Mouse (Mus musculus) sigmoid colon, adult 10 weeks (tissue): ENCODE data around the gene Ankrd27. TPM values are rescaled to one million over a fixed set of nuclear protein-coding genes. Genes with fewer than 3 reads are reported as not detected.

ENCODE experiments used
- polyA plus RNA-seq: library from polyadenylated mRNA; stranded (reverse); fragments of 350-450 nt; fragmentation: Illumina TruSeq; extraction: RNeasy Lipid Tissue Mini Kit (QIAGEN cat#74804); gene quantifications from one replicate; pipeline ENCODE4 v1.2.3, GENCODE M21; 2014; ENCODE audit warnings: low read depth, low replicate concordance

Gene Ankrd27
- polyA plus RNA-seq, result 11.6 TPM

GRCm38 (mm10) chr7:35586055-35586905 lies at the start of gene Ankrd27:
Ankrd27 (plus strand) TSS chr7:35586244.

DNA sequence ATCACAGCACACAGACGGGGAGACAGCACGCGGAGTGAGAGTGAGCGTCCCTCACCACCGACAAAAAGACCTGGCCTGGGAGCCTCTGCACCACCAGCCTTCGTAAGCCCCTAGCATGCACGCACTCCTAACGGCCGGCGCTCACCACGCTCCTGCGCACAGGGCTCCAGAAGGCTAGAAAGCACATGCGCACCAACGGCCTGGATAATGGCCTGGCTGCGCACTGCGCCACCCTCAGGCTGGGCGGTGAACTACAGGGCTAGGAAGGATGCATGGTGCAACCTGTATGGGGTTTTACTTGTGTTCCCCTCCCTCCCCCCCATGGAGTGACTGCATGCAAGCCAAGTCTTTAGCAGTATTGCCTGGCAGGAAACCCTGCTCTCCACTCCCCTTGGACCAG lies 48.5 kb upstream of the Ankrd27 start, which contains the start of gene Tdrd12:
Gene Tdrd12 (minus strand): TSS at position 184 of the 400 bp plus-strand sequence.

GRCm38 (mm10) chr7:35556205-35556603 lies 29.8 kb upstream of the Ankrd27 start, which contains the start of gene Nudt19:
Nudt19 (minus strand) TSS chr7:35556304.

DNA sequence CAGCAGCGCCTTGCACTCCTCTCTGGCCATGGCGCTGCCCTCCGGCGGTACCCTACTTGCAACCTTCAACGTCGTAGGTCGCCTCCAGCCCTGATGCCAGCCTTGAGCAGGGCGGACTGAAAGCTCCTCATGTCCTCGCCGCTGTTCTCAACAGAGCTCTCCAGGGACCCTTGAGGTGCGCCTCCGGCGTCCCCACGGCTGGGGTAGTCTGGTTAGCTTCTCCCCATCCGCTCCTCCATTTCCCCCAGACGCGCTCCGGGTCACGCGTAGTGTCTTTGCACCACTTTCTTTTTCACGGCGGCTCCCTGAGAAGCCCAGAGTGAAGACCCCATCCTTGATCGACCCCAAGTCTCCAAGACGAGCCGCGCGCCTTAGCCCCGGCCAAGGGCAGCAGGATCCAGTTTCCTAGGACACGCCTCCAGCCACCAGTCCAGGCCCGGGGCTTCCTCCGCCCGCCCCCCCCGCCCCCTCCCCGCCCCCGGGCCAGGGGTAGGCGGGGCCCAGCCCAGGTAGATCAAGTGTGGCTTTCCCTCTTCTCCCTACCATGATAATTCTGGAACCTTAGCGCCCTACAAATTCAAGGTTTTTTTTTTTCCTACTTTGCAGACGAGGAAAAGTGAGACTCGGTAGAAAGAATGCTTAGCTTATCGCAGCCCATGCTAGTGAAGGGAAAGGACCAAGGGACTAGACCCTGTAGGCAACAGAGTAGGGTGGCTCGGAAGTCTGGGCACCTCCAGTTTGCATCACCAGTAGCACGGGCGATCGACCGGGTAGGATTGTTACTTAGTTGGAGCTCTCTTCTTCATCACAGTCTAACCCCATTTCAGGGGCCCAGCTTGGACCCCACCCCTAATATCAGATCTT lies 621 bp upstream of the Ankrd27 start, which contains the start of gene Rgs9bp:
Gene Rgs9bp (minus strand): TSS at position 392 of the 864 bp plus-strand sequence.

DNA sequence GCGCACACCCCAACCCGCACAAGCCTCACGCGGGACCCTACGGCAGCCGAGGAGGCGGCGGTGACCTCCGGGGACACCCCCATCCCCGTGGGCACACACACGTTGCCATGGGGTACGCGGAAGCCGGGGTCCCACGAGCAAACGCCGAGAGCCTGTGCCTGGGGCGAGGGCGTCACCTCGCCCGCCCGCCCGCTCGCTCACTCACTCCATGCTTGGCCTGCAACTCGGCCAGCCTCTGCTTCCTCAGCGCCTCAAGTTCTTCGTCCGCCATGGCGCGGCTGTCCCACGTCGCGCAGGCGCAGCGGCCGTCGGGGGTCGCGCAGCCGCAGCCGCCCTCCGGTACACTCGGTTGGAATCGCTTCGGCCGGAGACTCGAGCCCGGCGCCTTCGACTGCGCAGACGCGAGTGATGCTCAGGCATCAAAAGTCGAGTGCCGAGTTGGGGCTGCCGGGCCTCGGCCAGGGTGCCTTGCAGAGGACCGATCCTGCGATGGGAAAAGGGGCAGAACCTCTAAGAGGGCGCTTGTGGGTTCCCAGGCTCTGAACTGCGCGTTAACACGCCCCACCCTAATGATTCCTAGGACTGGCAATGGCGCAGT lies 61.2 kb downstream of the Ankrd27 start, which contains the start of gene Pdcd5:
Gene Pdcd5 (minus strand): TSS at position 421 of the 598 bp plus-strand sequence.

Other genes with a start within 250 kb of the Ankrd27 start
- gene Faap24, start 189.4 kb upstream of the Ankrd27 start, polyA plus RNA-seq, result 3.0 TPM
- 28.5 TPM for gene Cep89, start 189.2 kb upstream of the Ankrd27 start, polyA plus RNA-seq
- gene Slc7a9, start 137.4 kb upstream of the Ankrd27 start, polyA plus RNA-seq, result 1.8 TPM
- gene Tdrd12, start 48.5 kb upstream of the Ankrd27 start, polyA plus RNA-seq, result 2.3 TPM
- 359 TPM for gene Nudt19, start 29.9 kb upstream of the Ankrd27 start, polyA plus RNA-seq
- 0.25 TPM for gene Rgs9bp, start 662 bp upstream of the Ankrd27 start, polyA plus RNA-seq
- 241 TPM for gene Pdcd5, start 61.3 kb downstream of the Ankrd27 start, polyA plus RNA-seq
- 25.8 TPM for gene Dpy19l3, start 168.2 kb downstream of the Ankrd27 start, polyA plus RNA-seq
- gene Zfp507, start 216.8 kb downstream of the Ankrd27 start, polyA plus RNA-seq, result 13.4 TPM